Mouse (Mus musculus) lung, postnatal 4 days (tissue): Measurements from ENCODE around the gene Cdc123.
A peak's percentile ranks its signal among the peaks of the same experiment; 100 is the strongest.

ENCODE experiments used
- DNase-seq, 2 experiments: peaks; one replicate each; pipeline ENCODE4 v3.0.0; 2021

Gene Cdc123

DNA sequence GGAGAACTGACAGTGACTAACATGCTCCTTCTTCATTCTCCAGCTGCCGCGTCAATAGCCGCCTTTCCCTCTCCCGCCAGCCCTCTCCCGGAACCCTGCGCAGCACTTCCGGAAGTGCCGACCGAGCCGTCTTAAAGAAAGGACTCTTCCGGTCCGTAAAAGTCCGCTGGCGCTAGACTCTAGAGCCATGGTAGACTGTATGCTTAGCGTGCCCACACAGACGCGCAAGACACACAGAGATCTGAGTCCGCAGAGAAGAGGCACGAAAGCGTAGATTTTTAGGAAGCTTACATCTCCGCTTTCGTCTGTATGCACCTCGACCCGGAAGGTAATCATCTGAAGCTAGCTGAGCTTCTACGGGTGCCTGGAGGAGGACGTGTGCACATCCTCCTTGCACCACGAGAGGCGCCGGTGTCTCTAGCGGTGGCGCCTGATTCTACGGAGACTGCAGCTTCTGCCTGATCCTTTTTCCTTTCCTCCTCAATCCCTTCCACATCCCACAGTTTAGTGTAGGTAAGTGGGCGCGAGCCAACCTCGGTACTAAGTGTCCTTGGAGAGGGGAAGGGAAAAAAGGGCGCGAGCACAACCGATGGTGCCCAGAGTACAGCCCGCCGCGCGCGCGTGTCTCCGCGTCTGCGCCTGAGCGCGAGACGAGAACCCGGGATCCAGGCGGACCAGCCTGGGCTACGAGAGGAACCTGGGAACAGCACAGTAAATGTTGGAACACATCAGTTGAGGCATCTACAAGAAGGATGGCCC is at the start of gene Cdc123, which contains the start of gene Nudt5:
TSS of gene Cdc123 (minus strand) at position 292 of the 759 bp plus-strand sequence.
TSS of gene Nudt5 (plus strand) at position 147 of the 759 bp plus-strand sequence.
- DNase-seq: peak; percentile 90 to 92

DNA sequence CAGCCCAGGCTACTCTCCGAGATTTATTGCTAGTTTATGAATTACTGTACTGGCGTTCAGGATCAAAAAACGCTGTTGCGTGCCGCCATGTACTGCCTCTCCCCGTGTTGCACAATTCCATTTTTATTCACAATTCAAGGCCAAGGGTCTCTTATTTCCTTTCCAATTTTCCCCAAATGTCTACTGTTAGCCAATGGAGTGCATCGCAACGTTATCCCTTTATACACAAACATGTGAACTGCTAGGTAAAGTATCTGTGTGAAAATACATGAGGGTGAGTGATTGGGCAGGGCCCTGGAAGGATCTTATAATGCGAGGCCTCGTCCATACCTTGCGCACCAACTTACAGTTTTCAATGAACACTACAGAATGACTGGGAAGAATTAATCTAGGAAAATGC is 49.3 kb upstream of the Cdc123 start:
- DNase-seq: no peak

DNA sequence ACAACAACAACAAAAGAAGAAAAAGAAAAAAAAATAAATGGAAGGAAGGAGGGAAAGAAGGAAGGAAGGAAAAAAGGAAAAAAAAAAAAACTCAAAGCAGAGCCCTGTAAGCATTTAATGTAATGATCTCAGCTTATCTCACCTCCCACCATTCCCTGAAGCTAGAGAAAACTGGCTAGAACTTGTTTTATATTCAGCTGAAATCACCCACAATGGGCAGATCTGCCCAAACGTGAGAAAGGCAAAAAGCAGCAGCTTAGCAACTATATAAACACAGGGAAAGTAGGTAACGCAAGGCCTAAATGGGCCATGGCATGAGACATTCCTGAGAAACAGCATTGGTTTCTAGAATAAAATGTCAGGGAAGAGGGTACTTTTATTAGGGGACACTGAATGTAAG is 44.4 kb upstream of the Cdc123 start:
- no peak for DNase-seq

DNA sequence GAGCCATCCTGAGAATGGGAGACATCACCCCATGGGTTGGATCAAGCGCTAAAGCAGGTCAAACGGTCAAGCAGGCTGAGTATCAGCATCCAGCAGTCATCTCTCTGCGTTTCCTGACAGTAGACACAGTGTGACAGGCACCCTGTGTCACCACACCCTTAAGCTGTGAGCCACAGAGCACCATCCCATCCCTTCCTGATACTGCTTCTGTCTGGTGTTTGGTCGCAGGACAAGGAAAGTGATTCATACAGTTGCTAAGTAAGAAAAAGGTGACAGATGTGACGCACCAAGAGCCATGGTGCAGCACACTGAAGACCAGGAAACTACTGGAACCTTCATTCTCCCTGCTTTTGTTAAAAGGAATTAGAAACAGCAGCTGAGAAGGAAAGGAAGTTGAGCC is 43.9 kb upstream of the Cdc123 start:
- no peak for DNase-seq

DNA sequence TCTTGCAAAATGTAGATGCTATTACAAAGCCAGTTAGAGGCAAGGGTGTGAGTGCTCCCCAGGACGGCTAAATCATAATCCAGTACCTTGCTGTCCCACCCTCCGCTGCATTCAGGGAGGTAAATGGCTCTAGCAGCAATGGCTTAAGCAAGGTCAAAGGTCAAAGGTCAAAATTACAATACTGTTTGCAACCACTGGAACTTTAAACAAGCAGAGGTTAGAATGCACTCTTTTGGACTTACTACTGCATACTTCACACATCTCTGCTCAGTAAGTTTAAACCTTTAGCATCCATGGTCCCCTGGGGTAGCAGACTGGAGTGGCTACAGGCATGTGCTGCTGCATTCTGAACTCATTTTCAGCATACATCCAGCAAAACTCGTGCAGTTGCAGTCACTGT is 32.5 kb upstream of the Cdc123 start:
- no peak for DNase-seq

DNA sequence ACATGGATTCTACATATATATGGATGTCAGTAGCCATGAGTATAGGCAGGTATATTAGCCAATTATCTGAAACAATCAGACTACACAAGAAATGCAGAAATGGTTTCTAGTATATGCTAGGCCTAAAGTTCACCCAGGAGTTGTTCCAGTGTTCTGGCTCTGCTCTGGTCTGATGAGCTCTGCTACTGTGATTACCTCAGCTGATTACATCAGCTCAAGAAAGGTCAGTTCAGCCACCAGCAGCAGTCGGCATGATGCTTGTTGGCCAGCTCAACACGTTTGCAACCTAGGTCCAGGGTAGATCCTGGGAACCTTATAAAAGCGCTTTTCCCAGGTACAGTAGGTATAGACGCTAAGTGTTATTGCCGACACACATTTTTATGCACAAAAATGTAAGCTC is 24.8 kb upstream of the Cdc123 start:
- no peak for DNase-seq

DNA sequence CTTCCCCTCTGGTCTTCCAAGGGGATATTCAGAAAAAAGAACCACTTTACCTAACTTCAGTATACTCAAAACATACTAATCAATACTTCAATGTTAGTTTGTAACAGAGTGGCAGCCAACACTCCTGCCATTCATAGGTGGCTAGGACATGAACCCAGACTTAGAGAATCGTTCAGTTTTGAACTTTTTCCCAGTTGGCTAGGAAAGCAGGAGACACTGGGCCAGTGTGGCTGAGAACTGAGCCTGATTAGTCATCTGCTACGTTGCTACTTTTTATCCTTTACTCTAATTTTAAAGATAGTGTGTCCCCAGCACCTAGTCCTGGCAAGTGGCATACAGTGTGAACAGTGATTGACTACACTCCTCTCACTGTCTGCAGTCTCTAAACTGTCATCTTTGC is 22.7 kb upstream of the Cdc123 start:
- no peak for DNase-seq

DNA sequence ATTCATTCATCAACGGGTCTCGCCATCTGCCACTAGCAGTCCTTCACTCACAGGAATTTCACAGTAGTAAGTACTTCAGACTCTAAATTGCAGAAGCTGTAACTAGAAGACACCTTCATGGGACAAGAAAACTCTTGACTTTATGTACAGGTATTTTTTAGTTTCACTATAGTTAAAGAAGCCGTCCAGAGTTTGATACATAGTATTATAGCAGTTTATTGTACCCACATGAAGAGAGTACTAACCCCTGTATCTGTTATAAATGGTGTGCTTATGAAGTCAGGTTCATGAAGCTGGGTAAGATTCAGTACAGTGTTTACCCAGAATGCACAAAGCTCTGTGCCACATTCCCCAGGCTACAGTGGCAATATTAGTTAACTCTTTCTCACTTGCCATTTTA is 17.9 kb upstream of the Cdc123 start, which contains the start of gene Gm13199:
TSS of gene Gm13199 (minus strand) at position 101 of the 400 bp plus-strand sequence.
- DNase-seq: no peak

DNA sequence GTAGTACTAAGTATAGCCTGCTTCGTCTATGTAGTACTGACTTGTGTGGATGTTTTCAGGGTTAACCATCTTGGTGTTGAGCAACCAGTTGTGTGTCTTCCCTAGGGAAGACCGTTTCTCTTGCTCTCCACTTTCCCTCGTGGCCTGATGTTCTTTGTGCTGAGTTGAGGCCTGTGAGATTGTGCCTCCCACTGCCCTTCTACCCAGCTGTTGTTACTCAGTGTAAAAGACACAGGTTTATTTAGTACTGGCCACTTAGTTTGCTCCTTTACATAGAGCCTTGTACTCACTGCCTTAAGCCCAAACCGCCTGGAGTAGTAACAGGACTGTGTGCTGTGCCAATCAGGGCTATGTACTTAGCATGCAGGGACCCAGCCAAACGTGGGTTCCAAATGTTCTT is 6.9 kb upstream of the Cdc123 start:
- DNase-seq: no peak

DNA sequence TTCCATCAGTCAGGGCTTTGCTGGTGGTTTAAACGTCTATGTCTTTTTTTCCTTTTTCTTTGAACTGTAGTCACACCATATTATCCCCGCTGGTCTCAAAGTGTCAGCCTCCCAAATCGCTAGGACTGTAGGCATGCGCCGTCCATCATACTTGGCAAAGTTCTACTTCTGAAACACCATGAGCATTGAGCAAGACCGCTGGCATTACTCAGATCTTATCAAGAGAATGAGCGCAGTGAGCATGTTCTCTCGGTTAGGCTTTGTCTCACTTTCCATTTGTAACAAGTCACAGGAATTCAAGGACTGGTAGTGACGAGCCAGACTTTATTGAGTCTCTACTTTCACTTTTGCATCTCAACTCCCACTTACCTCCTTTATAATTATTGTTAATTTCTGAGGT is 6.2 kb upstream of the Cdc123 start:
- peak in 1 of 2 experiments; percentile 5 for DNase-seq

DNA sequence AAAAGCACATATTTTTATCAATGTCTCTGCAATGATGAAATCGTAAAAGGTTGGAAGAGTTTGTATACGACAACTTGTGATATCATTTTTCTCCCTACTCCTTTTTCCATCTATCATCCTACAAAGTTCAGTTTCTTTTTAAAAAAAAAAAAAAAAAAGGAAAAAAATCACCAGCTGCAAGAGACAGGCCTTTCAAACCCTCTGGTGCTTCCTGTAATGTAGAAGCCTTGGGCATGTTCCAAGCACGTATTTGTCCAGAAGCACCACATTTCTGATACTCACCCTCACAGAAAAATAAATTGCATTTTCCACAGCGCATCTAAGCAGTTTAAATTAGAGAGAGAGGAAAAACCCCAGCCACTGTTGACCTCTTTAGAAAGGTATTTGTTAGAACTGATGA is 862 bp upstream of the Cdc123 start:
- no peak for DNase-seq

DNA sequence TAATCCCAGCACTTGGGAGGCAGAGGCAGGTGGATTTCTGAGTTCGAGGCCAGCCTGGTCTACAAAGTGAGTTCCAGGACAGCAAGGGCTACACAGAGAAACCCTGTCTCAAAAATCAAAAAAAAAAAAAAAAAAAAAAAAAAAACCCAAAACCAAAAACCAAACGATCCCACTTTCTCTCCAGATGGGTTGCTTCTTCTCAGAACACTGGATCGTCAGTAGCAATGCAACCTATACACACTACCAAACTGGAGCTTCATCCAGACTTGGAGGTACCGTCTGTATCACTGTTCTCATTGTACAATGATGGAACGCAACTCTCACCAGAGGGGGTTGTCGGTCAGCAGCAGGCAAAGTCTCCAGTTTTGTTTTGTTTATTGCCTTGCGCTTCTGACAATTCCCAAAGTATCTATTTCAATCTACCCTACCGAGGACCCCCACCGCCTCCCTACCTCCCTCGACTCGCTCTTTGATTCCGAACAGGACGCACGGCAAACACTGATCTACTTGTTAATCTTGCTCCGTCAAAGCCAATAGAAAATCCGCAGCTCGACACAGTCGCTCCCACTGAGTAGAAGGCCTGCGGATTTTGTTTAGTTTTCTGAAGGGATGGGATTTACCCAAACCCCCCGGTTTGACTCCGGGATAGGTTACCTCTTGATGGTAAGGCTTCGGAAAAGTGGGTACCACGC is 637 bp downstream of the Cdc123 start:
- DNase-seq: no peak

DNA sequence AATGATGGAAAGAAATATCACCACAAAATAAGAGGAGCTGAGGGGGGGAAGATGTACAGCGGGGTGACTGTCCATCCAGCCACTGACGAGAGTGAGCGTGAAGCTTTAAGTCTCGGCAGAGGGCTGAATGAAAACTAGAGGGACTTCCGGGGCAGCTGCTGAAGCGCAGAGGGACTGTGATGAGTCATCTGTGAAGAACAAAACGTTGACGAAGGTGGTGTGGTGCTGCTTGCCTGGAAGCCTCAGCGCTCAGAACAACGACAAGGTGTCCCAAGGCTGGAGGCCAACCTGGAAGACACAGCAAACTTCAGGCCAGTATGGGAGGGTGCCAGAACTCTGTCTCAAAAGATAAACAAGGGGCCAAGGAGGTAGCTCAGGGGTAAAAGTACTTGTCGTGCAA is 4.1 kb downstream of the Cdc123 start:
- no peak for DNase-seq

DNA sequence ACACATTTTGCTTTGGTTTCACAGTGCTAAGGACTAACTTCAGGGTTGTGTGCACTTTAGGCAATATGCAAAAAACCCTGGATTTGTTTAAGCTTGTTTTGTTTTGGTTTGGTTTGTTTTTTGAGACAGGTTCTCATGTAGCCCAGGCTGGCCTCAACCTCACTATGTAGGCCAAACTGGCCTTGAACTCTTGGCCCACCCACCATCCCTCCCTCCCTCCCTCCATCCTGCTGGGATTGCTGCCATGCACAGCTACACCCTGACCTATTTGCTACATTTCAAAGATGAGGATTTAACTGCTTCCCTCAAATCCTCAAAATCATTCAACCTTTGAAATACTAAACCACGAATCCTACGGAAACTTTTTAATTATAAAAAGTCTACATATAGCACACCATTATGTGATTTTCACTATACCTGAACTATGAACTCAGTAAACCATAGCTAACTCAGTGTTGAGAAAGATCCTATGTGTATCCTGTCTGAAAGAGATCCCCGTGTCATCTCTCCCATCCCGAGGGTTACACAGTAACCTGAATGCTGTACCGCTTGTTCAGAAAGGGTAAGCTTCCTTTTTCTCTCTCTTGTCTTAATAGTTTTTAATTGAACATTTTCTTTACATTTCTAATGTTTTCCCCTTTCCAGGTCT is 19.6 kb downstream of the Cdc123 start:
- no peak for DNase-seq

DNA sequence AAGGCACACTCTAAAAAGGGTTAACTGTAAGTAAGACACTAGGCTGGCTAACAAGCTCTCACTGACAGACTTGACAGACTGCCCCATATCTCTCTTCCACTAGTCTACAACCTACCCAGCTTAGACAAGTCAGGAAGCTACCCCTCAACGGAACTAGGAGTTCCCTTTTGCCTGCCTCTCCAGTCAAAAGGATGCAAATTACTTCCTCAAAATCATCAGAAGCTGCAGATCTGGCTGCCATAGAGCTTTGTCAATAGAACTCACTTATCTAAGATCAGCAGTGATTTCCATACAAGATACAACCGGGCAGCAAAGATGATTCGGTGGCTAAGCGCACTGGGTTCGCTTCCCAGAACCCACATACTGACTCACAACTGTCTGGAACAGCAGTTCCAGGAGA is 20.3 kb downstream of the Cdc123 start:
- no peak for DNase-seq

DNA sequence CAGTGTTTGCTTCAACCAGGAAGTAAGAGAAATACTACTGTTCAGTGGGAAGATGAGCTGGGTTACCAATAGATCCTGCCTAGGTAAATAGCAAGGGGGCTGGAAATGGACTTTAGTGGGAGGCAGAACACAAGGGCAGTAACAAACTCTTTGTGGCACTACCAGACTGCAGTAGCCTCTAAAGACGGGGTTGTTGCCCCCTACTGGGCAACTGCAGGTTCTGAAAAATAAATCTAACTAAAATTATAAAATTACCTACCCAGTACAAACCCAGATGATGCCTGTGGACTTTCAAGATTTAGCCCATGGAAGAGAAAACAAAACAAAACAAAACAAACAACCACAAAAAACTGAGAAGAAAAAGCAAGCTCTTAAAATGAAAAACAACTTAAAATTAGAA is 20.8 kb downstream of the Cdc123 start:
- DNase-seq: no peak

DNA sequence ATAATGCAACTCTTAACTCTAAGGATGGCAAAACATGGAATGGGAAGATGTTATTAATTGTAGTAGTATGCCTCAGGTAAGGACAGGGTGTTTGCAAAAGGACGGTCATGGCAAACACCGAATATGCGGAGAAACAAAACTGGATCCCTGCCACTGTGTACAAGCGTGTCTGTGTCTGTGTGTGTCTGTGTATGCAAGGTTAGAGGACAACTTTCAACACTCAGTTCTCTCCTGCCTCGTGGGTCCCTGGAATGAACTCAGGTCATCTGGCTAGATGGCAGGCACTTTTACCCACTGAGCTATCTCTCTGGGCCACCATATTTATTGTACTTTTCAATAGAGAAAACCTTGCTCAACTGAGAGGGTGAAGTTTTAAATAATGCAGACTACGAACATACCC is 22.5 kb downstream of the Cdc123 start:
- no peak for DNase-seq

DNA sequence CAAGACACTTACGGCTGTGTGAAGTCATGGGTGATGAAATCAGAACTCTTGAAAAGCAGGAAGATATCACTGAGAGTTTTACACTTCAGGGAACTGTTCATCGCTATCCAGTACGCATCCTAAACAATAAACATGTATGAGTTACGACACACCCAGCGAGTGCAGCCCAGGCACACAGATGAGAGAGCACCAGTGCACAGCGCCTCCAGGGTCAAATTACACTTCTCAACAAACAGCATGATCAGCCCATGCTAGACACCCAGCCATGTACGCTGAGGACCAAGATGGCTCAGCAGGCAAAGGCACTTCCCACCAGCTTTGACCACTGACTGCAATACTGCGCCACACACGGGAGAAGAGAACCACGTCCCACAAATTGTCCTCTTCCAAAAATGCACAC is 23.7 kb downstream of the Cdc123 start:
- DNase-seq: no peak

DNA sequence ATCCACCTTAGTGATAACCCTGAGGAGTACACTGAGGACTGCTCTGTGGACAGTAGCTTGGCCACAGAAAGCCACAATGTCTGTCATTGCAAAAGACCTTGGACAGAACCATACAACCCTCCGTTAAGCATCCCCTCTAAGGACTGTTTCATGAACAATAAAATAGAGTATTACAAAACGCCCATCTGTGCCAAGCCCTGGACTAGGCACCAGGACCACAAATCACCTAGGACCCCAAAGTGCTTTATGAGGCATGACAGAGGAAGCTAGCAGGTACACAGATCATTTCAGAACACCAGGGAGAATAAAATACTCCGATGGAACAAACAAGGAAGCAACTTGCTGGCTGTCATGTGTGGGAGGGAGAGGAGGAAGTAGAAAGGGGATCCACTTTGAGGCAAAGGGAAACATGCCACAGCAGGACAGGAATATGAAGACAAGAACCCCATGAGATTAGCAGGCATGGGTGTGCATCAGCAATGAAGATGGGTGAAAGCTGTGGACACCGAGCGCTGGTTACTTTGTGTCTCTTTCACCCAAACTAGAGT is 33.7 kb downstream of the Cdc123 start:
- no peak for DNase-seq

DNA sequence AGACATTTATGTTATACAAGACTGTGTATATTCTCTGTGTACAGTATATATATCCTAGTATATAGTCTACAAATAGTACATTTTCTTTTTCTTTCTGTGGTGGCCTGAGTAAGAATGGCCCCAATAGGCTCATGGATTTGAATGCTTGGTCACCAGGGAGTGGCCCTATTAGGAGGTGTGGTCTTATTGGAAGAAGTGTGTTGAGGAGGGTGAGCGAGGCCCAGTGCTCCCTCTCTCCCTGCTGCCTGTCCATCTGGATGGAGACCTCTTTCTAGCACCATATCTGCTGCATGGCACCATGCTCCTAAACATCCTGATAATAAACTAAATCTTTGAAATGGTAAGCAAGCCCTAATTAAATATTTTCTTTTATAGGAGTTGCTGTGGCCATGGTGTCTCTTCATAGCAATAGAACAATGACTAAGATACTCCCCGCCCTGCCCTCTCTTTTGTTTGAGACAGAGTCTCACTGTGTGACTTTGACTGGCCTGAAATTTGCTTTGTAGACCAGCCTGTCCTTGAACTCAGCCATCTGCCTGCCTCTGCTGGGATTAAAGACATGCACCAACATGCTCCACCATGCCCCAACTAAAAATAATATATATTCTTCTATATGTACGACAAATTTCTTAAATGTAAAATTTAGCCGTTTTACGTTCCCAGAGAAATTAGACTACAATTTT is 34.8 kb downstream of the Cdc123 start:
- no peak for DNase-seq

DNA sequence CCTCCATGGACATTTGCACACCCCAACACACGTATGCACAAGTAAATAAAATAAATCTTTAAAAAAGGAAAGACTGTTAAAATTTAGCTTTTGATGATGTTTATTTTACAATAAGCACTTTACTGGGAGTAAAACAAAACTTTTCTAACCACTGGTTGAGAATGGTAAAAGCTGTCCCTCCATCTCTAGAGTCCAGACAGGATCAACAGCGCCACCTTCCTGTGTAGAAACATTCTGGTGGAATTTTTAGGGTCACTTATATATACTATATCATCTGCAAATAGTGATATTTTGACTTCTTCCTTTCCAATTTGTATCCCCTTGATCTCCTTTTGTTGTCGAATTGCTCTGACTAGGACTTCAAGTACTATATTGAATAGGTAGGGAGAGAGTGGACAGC is 38.8 kb downstream of the Cdc123 start:
- peak in 1 of 2 experiments; percentile 41 for DNase-seq

DNA sequence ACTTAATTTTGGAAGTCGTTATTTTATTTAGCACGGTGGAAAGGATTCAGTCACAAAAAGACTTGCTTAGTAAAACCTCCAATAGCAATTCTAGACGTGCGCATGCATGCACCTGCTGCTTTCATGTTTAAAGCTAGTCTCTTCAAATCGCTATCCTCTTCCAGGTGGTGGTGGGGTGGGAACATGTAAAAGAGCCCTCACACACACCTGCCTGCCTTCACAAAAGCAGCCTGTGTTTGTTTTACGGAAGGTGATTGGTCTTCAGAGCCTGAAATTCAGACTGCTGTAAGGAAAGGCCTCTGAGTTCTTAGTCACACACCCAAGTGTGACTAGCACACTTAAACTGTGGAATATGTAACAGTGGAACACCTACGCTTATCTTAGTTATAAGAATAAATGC is 39.7 kb downstream of the Cdc123 start:
- no peak for DNase-seq

DNA sequence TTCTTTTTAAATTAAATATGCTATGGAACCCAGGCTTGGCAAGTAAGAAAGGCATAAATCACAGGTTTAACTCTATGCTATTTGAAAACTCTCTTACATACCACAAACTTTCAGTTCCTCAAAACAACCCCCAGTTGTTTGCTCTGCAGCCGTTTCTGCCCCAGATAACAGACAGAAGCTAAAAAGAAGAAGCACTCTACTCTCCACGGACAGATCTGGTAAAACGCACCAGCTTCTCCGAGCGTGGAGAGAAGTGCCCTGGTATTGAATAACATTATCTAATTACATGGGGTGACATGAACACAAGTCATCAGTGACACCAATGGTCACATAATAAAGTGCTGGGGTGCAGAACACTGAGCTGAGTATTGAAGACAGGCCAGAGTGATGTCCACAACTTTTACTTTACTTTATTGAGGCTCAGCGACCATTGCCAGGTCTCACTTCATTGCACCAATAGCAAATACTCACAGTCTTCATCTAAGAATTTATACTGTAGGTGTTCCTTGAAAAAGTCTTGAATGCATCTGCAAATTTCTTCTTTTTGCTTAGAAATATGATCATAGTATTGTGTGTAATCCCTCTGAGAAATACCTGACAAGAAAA is 40.4 kb downstream of the Cdc123 start:
- peak in 1 of 2 experiments; percentile 21 for DNase-seq
